Mouse (Mus musculus): Measurements from ENCODE around the gene Ptov1.

DNA sequence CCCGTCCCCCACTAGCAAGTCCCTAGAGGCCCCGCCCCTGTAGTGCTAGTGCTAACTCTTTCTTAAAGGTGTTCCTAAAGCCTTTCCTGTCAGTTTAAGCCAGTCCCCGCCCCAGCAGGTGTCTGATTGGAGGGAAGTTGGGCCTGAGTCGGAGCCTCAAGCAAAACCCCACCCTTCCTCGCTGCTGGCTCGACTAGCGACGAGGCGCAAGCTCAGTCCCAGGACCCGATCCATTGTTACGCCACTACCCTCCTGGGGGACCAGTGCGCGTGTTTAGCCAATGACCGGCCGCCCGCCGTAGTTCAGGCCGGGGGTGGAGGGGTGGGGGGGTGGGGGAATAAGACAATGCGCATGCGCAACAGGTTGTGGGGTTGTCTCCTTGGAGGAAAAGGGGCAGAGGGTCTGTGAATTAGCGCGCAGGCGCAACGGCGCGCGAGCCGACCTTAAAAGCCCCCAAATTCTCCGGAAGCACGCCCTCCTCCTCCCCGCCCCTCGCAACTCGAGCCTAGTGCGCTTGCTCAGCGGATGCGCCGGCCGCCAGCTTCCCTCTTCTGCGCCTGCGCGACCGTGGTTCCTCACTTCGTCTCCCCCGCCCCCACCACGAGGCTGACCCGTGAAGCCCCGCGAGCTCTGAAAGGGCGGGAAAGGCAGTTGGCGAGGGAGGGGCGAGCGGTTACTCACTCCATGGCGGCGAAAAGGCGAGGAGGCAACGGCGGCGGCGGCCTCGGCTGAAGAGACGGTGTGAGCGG lies 53.7 kb downstream of the Ptov1 start, which contains the start of the genes Nup62 and Il4i1:
- peak; percentile 12; the same call in 1 of the 2 replicates for TF ChIP-seq POLR2A (IDR thresholded peaks at IDR 0.05; ENCODE audit: low read depth, low read length)
- no peak for TF ChIP-seq CTCF (IDR thresholded peaks at IDR 0.05; ENCODE audit: extremely low read depth, insufficient read length, insufficient replicate concordance, low read depth, low read length)
